Mouse (Mus musculus) CH12.LX (cell line): Measurements from ENCODE around the gene Megf11. TPM values are rescaled to one million over a fixed set of nuclear protein-coding genes. Genes with fewer than 3 reads are reported as not detected.

Source experiments
- DNase-seq: peaks from one replicate; pipeline ENCODE4 v3.0.0-alpha.2; 2013; ENCODE audit errors: extremely low read depth
- H3K27ac ChIP-seq: 2 replicates; pipeline ENCODE4 v1.5.1; 2012; ENCODE audit warnings: low read depth, mild to moderate bottlenecking, control low read depth, moderate library complexity; ENCODE audit not compliant: insufficient read depth
- H3K27me3 ChIP-seq: replicated peaks from 2 replicates; pipeline ENCODE3; 2012; ENCODE audit warnings: inconsistent platforms
- H3K36me3 ChIP-seq, 2 experiments: replicated peaks in 1 of 2; 2 replicates each; pipeline versions ENCODE3 to v1.6.1; 2012; ENCODE audit warnings: inconsistent platforms in 1 of 2, low read length in 1 of 2, mild to moderate bottlenecking in 1 of 2, mixed read lengths in 1 of 2, moderate library complexity in 1 of 2; ENCODE audit not compliant: control insufficient read depth in 1 of 2, insufficient read depth in 1 of 2
- H3K4me1 ChIP-seq, 2 experiments: 2 replicates each; pipeline ENCODE4 v1.6.1; 2012; ENCODE audit warnings: inconsistent platforms in 1 of 2, moderate library complexity in 1 of 2; ENCODE audit not compliant: insufficient read depth in 2 of 2, control insufficient read depth in 1 of 2
- H3K4me2 ChIP-seq: 2 replicates; pipeline ENCODE4 v1.6.1; 2012; ENCODE audit warnings: low read depth, mild to moderate bottlenecking, control low read depth; ENCODE audit not compliant: poor library complexity, insufficient read depth, severe bottlenecking
- H3K4me3 ChIP-seq, 3 experiments: fragments of 150-350 bp in 1 of 3; sonication (generic) in 1 of 3; replicated peaks in 1 of 3; 2 replicates each; pipeline versions ENCODE3 to v1.5.1; 2011 to 2012; ENCODE audit warnings: low read depth in 2 of 3, low read length in 2 of 3, mild to moderate bottlenecking in 2 of 3, moderate library complexity in 2 of 3, control low read depth in 1 of 3, improper control_type of control experiment in 1 of 3, inconsistent platforms in 1 of 3, mixed read lengths in 1 of 3; ENCODE audit not compliant: poor library complexity in 1 of 3
- H3K79me2 ChIP-seq: replicated peaks from 2 replicates; pipeline ENCODE4 v1.6.1; 2012; ENCODE audit warnings: mild to moderate bottlenecking, moderate library complexity; ENCODE audit not compliant: control insufficient read depth, poor library complexity, insufficient read depth, severe bottlenecking; ENCODE audit errors: extremely low read depth
- H3K9ac ChIP-seq: 2 replicates; pipeline ENCODE4 v1.6.1; 2012; ENCODE audit warnings: low read depth, mild to moderate bottlenecking, control low read depth, moderate library complexity; ENCODE audit not compliant: insufficient read depth
- H3K9me3 ChIP-seq: replicated peaks from 2 replicates; pipeline ENCODE3; 2012; ENCODE audit warnings: low read length, inconsistent platforms, mixed read lengths
- BHLHE40 ChIP-seq: IDR thresholded peaks from 2 replicates; pipeline ENCODE4 v1.6.1; 2011; ENCODE audit warnings: mild to moderate bottlenecking, low read depth, low read length, improper control_type of control experiment
- CHD1 ChIP-seq: IDR thresholded peaks from 2 replicates; pipeline ENCODE4 v1.6.1; 2012; ENCODE audit warnings: low read depth, low read length, improper control_type of control experiment, inconsistent platforms
- CHD2 ChIP-seq: IDR thresholded peaks from 2 replicates; pipeline ENCODE4 v1.6.1; 2011; ENCODE audit warnings: low read length, improper control_type of control experiment
- E2F4 ChIP-seq: IDR thresholded peaks from 2 replicates; pipeline ENCODE4 v1.6.1; 2011; ENCODE audit warnings: low read depth, low read length, improper control_type of control experiment; ENCODE audit not compliant: insufficient replicate concordance
- EP300 ChIP-seq: IDR thresholded peaks from 2 replicates; pipeline ENCODE4 v1.6.1; 2011; ENCODE audit warnings: low read length, improper control_type of control experiment
- ETS1 ChIP-seq: conservative IDR thresholded peaks from 2 replicates; pipeline ENCODE4 v1.6.1; 2012; ENCODE audit warnings: low read depth, mild to moderate bottlenecking, inconsistent platforms, low read length, improper control_type of control experiment, moderate library complexity
- GABPA ChIP-seq: IDR thresholded peaks from 2 replicates; pipeline ENCODE4 v1.6.1; 2012; ENCODE audit warnings: low read depth, low read length, improper control_type of control experiment, inconsistent platforms; ENCODE audit not compliant: insufficient replicate concordance
- JUND ChIP-seq: conservative IDR thresholded peaks from 2 replicates; pipeline ENCODE4 v1.6.1; 2011; ENCODE audit warnings: low read depth, low read length, improper control_type of control experiment
- KAT2A ChIP-seq: IDR thresholded peaks from 2 replicates; pipeline ENCODE4 v1.6.1; 2012; ENCODE audit warnings: low read length, improper control_type of control experiment, inconsistent platforms; ENCODE audit not compliant: insufficient replicate concordance
- MAFK ChIP-seq: IDR thresholded peaks from 2 replicates; pipeline ENCODE4 v1.6.1; 2011; ENCODE audit warnings: low read length, improper control_type of control experiment; ENCODE audit not compliant: insufficient replicate concordance
- MAX ChIP-seq: IDR thresholded peaks from 2 replicates; pipeline ENCODE4 v1.6.1; 2011; ENCODE audit warnings: low read length, improper control_type of control experiment
- MEF2A ChIP-seq: IDR thresholded peaks from 2 replicates; pipeline ENCODE4 v1.6.1; 2014; ENCODE audit warnings: low read depth, mild to moderate bottlenecking, inconsistent platforms, low read length, improper control_type of control experiment, borderline replicate concordance
- MXI1 ChIP-seq: IDR thresholded peaks from 2 replicates; pipeline ENCODE4 v1.6.1; 2011; ENCODE audit warnings: mild to moderate bottlenecking, low read depth, low read length, improper control_type of control experiment
- MYC ChIP-seq: IDR thresholded peaks from 2 replicates; pipeline ENCODE4 v1.6.1; 2011; ENCODE audit warnings: low read depth, mild to moderate bottlenecking, improper control_type of control experiment, low read length
- NELFE ChIP-seq: IDR thresholded peaks from 2 replicates; pipeline ENCODE4 v1.6.1; 2011; ENCODE audit warnings: low read depth, low read length, improper control_type of control experiment
- SIN3A ChIP-seq: IDR thresholded peaks from 2 replicates; pipeline ENCODE4 v1.6.1; 2012; ENCODE audit warnings: low read length, improper control_type of control experiment, inconsistent platforms
- TBP ChIP-seq: conservative IDR thresholded peaks from 2 replicates; pipeline ENCODE4 v1.6.1; 2011; ENCODE audit warnings: low read depth, low read length, improper control_type of control experiment
- UBTF ChIP-seq: IDR thresholded peaks from 2 replicates; pipeline ENCODE4 v1.6.1; 2012; ENCODE audit warnings: low read depth, mild to moderate bottlenecking, inconsistent platforms, low read length, improper control_type of control experiment, moderate library complexity
- USF2 ChIP-seq: conservative IDR thresholded peaks from 2 replicates; pipeline ENCODE4 v1.6.1; 2011; ENCODE audit warnings: low read depth, low read length, improper control_type of control experiment
- ZKSCAN1 ChIP-seq: IDR thresholded peaks from 2 replicates; pipeline ENCODE4 v1.6.1; 2012; ENCODE audit warnings: low read depth, inconsistent platforms, low read length, improper control_type of control experiment, borderline replicate concordance
- ZMIZ1 ChIP-seq: IDR thresholded peaks from 2 replicates; pipeline ENCODE4 v1.6.1; 2012; ENCODE audit warnings: low read depth, mild to moderate bottlenecking, inconsistent platforms, low read length, improper control_type of control experiment
- dilution Hi-C: fragments of 300-500 bp; cut with MboI; formaldehyde crosslinking; loops from 2 replicates; pipeline ENCODE4 v1.14.3; 2020; ENCODE audit warnings: low sequenced_read_pairs; ENCODE audit not compliant: extremely low pct_unique_long_range_greater_than_20kb, extremely low pct_ligation_motif_present
- in situ Hi-C: fragments of 300-500 bp; cut with MboI; formaldehyde crosslinking; loops from 3 replicates; pipeline ENCODE4 v1.14.3; 2019; ENCODE audit warnings: low sequenced_read_pairs, low pct_ligation_motif_present, low pct_unique_long_range_greater_than_20kb, mixed read lengths
- polyA plus RNA-seq: library from polyadenylated mRNA; unstranded; fragments of >175 nt; gene quantifications from 2 replicates; pipeline ENCODE4 v1.2.1, GENCODE M21; 2012; ENCODE audit warnings: low read depth; ENCODE audit not compliant: insufficient read length
- total RNA-seq, 2 experiments: library from RNA; depleted of rRNA; stranded (reverse); fragments of 300-350 nt in 1 of 2; fragments of >200 nt in 1 of 2; gene quantifications; 2 replicates each; pipeline ENCODE4 v1.2.3; 2012 to 2014

Megf11 gene
- total and polyA plus RNA-seq, 3 experiments, result 0.04 to 0.59 TPM; not detected in 1

GRCm38 (mm10) chr9:64664612-64665011, 279.2 kb downstream of the Megf11 start:
- H3K27me3 ChIP-seq, result peaks cover 3% of the 10 kb centered on the region
- in situ Hi-C loops, result no loop called here

GRCm38 (mm10) chr9:64666549-64666948, 281.1 kb downstream of the Megf11 start:
- no peaks in the 10 kb centered on the region for H3K36me3 ChIP-seq
- H3K27ac ChIP-seq, result no peak overlapping the region
- H3K4me3 ChIP-seq, result no peak overlapping the region
- no peak overlapping the region for H3K9ac ChIP-seq
- peaks cover 11 to 35% of the 10 kb centered on the region in 2 experiments for H3K4me1 ChIP-seq
- TF ChIP-seq SIN3A, result peak; percentile 94
- peak; percentile 45; the same call in 1 of the 2 replicates for TF ChIP-seq CHD2
- no peak for TF ChIP-seq USF2
- TF ChIP-seq GABPA, result no peak
- 0 out of 2 replicates have a peak, but pooled peaks have one; percentile 33 for TF ChIP-seq MXI1
- dilution Hi-C loops (no loop called here), in situ Hi-C loops (no loop called here)
- peaks cover 3% of the 10 kb centered on the region for H3K27me3 ChIP-seq
- DNase-seq, result peak; percentile 40
- H3K9me3 ChIP-seq, result no peaks in the 10 kb centered on the region
- H3K79me2 ChIP-seq, result no peaks in the 10 kb centered on the region
- H3K4me2 ChIP-seq, result no peak overlapping the region

More at GRCm38 (mm10) chr9:64664612-64665011, 279.2 kb downstream of the Megf11 start:
- dilution Hi-C loops, result no loop called here
- no peak for TF ChIP-seq E2F4
- no peak for TF ChIP-seq BHLHE40
- TF ChIP-seq, all 38 proteins: peak for 0
- DNase-seq, result no peak
- Histone ChIP-seq H3K27ac (no peak overlapping the region), H3K9me3 (no peaks in the 10 kb centered on the region), H3K9ac (no peak overlapping the region), H3K4me1 (peaks cover 6 to 19% of the 10 kb centered on the region in 2 experiments; a peak in 2 of 4 replicates), H3K4me3 (no peak overlapping the region), H3K36me3 (no peaks in the 10 kb centered on the region), H3K79me2 (no peaks in the 10 kb centered on the region), H3K4me2 (no peak overlapping the region)

GRCm38 (mm10) chr9:64667513-64667912, 282.1 kb downstream of the Megf11 start:
- H3K27ac ChIP-seq, result no peak overlapping the region
- no peaks in the 10 kb centered on the region for H3K36me3 ChIP-seq
- H3K9ac ChIP-seq, result no peak overlapping the region
- no peak overlapping the region for H3K4me3 ChIP-seq
- peaks cover 3% of the 10 kb centered on the region for H3K27me3 ChIP-seq
- H3K4me2 ChIP-seq, result no peak overlapping the region
- peak; percentile 80 for DNase-seq
- dilution Hi-C loops (no loop called here), in situ Hi-C loops (no loop called here)
- TF ChIP-seq KAT2A, result no peak
- no peak for TF ChIP-seq MEF2A
- 0 out of 2 replicates have a peak, but pooled peaks have one; percentile 9 for TF ChIP-seq USF2
- TF ChIP-seq BHLHE40, result no peak
- no peak for TF ChIP-seq MAX
- peak; percentile 81 for TF ChIP-seq MAFK
- TF ChIP-seq UBTF, result no peak
- TF ChIP-seq ZMIZ1, result no peak
- no peak for TF ChIP-seq JUND
- no peak for TF ChIP-seq TBP
- no peak for TF ChIP-seq MYC
- TF ChIP-seq MXI1, result peak; percentile 49; the same call in 1 of the 2 replicates
- peak; percentile 84 for TF ChIP-seq SIN3A
- no peak for TF ChIP-seq ETS1
- no peak for TF ChIP-seq NELFE
- TF ChIP-seq CHD2, result no peak
- TF ChIP-seq ZKSCAN1, result no peak
- no peak for TF ChIP-seq EP300
- no peak for TF ChIP-seq CHD1
- no peaks in the 10 kb centered on the region for H3K9me3 ChIP-seq
- H3K4me1 ChIP-seq, result peaks cover 11 to 40% of the 10 kb centered on the region in 2 experiments
- H3K79me2 ChIP-seq, result no peaks in the 10 kb centered on the region
